Comparison of ENCODE assay signal across 29 mouse cellular contexts in the genomic region with DNA sequence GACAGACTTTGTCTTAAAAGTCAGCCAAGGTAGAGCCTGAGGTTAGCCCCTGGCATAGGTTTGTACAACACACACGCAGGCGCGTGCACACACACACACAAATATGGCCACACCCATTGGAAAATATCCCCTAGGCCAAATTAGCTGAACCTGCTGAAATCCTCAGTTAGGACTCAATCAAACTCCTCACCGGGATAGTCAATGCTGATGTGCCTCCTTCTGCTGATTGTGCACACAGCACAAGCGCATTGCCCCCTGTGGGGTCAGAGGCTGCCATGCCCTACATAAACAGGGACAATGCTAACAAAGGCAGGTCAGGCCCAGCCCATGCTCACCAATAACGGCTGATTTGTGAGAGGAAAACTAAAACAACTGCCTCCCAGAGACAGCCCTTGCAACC. TPM values are rescaled to one million over a fixed set of nuclear protein-coding genes. Genes with fewer than 3 reads are reported as not detected.
DNase-seq lines count a peak whose midpoint lies in the region; ATAC-seq lines count a peak whose summit lies in the region.
"Had no signal": no experiment of that assay in that cellular context is flagged by ENCODE, and none has a peak within 500 bp of the region (broad histone marks: within the 10 kb centered on the region; RNA-seq: fewer than 3 reads in every experiment).

No protein-coding gene starts in this region.

- H3K27ac ChIP-seq in hindbrain, embryonic 11.5 days (ENCODE audit: low read depth, low read length): no peak overlapping the region
- no peak overlapping the region for H3K27ac ChIP-seq in hindbrain, embryonic 12.5 days
- H3K27ac ChIP-seq in midbrain, embryonic 16.5 days (ENCODE audit: low read length): no peak overlapping the region
- H3K27ac ChIP-seq: heart, embryonic 13.5 days; liver, embryonic 14.5 days; macrophage had no signal

- peak; percentile 40 for DNase-seq in embryo, embryonic 10.5 days (ENCODE audit: low spot score)
- DNase-seq in embryo, embryonic 11 days: no peak
- peak; percentile 19 for DNase-seq in hindbrain, embryonic 11.5 days (ENCODE audit: low spot score)
- DNase-seq in R1 (ENCODE audit: low read depth, low spot score): peak; percentile 57
- no peak for DNase-seq in ovary, postnatal 10 days (ENCODE audit: low spot score)
- no peak for DNase-seq in spleen, postnatal 10 days (ENCODE audit: low spot score in 2 of 2)
- DNase-seq: adrenal gland, postnatal 25 days; cerebellum, adult 18-20 months; cerebellum, postnatal 10 days; heart, postnatal 10 days; kidney, adult 9 months; kidney, postnatal 10 days; layer of hippocampus, postnatal 36 days; liver; lung, adult 2 months; lung, postnatal 10 days; right cerebral cortex, postnatal 14 days; thymus, postnatal 14 days had no signal

- H3K4me3 ChIP-seq in hindbrain, embryonic 11.5 days (ENCODE audit: low read depth, low read length): no peak overlapping the region
- no peak overlapping the region for H3K4me3 ChIP-seq in hindbrain, embryonic 12.5 days
- H3K4me3 ChIP-seq in midbrain, embryonic 16.5 days (ENCODE audit: low read depth, low read length): no peak overlapping the region
- H3K4me3 ChIP-seq: erythroblast, embryonic 14.5 days; heart, embryonic 13.5 days had no signal

- ATAC-seq in hindbrain, embryonic 11.5 days (ENCODE audit: low FRiP score): peak; percentile 56; the same call in 1 of the 2 replicates
- no peak for ATAC-seq in hindbrain, embryonic 12.5 days (ENCODE audit: low FRiP score)
- 0 out of 2 replicates have a peak, but pooled peaks have one; percentile 51 for ATAC-seq in midbrain, embryonic 16.5 days
- ATAC-seq: forebrain, embryonic 16.5 days; intestine, postnatal 0 days; Patski had no signal

- no peaks in the 10 kb centered on the region for H3K27me3 ChIP-seq in hindbrain, embryonic 11.5 days (ENCODE audit: control insufficient read depth, insufficient read depth, low read length)
- no peaks in the 10 kb centered on the region for H3K27me3 ChIP-seq in hindbrain, embryonic 12.5 days
- no peaks in the 10 kb centered on the region for H3K27me3 ChIP-seq in midbrain, embryonic 16.5 days (ENCODE audit: control insufficient read depth, insufficient read depth, low read depth, low read length)
- H3K27me3 ChIP-seq: Patski had no signal

- H3K9me3 ChIP-seq in hindbrain, embryonic 11.5 days (ENCODE audit: control insufficient read depth, low read length): no peaks in the 10 kb centered on the region
- no peaks in the 10 kb centered on the region for H3K9me3 ChIP-seq in hindbrain, embryonic 12.5 days (replicated peaks)
- H3K9me3 ChIP-seq in midbrain, embryonic 16.5 days (replicated peaks; ENCODE audit: control insufficient read depth, low read length, poor library complexity, severe bottlenecking): no peaks in the 10 kb centered on the region
- H3K9me3 ChIP-seq: heart, embryonic 13.5 days had no signal

- H3K4me2 ChIP-seq in hindbrain, embryonic 11.5 days (replicated peaks; ENCODE audit: low read depth, low read length): no peak overlapping the region
- no peak overlapping the region for H3K4me2 ChIP-seq in hindbrain, embryonic 12.5 days (replicated peaks)
- H3K4me2 ChIP-seq in midbrain, embryonic 16.5 days (ENCODE audit: low read length): no peak overlapping the region
- H3K4me2 ChIP-seq: heart, embryonic 13.5 days had no signal

- H3K4me1 ChIP-seq in hindbrain, embryonic 11.5 days (replicated peaks; ENCODE audit: control insufficient read depth, insufficient read depth, low read length): no peaks in the 10 kb centered on the region; the same call in 1 of the 2 replicates
- peaks cover 10% of the 10 kb centered on the region for H3K4me1 ChIP-seq in hindbrain, embryonic 12.5 days
- peaks cover 3% of the 10 kb centered on the region; the same call in 1 of the 2 replicates for H3K4me1 ChIP-seq in midbrain, embryonic 16.5 days (ENCODE audit: control insufficient read depth, insufficient read depth, low read length)
- H3K4me1 ChIP-seq: heart, embryonic 13.5 days had no signal

- no peak overlapping the region for H3K9ac ChIP-seq in hindbrain, embryonic 11.5 days (ENCODE audit: low read depth, low read length)
- no peak overlapping the region for H3K9ac ChIP-seq in hindbrain, embryonic 12.5 days
- H3K9ac ChIP-seq in midbrain, embryonic 16.5 days (ENCODE audit: low read depth, low read length): no peak overlapping the region
- H3K9ac ChIP-seq: heart, embryonic 13.5 days; liver, embryonic 14.5 days had no signal

- H3K36me3 ChIP-seq in hindbrain, embryonic 11.5 days (ENCODE audit: control insufficient read depth, insufficient read depth, low read length): no peaks in the 10 kb centered on the region
- H3K36me3 ChIP-seq in hindbrain, embryonic 12.5 days: no peaks in the 10 kb centered on the region
- no peaks in the 10 kb centered on the region for H3K36me3 ChIP-seq in midbrain, embryonic 16.5 days (ENCODE audit: control insufficient read depth, insufficient read depth, low read length)
- H3K36me3 ChIP-seq: heart, embryonic 13.5 days had no signal

- WGBS in hindbrain, embryonic 11.5 days: 28% methylated on average over 6 of the region's 6 CpGs
- WGBS in hindbrain, embryonic 12.5 days: 20% methylated on average over 6 of the region's 6 CpGs
- 31% methylated on average over 6 of the region's 6 CpGs for WGBS in midbrain, embryonic 16.5 days

RNA-seq across cellular contexts. Expression of gene Cbln4, which starts 56.6 kb away (rescaled TPM):
- 3.8 and 4.1 TPM in 2 replicates for polyA plus RNA-seq in hindbrain, embryonic 11.5 days (2014; fragmentation: Nextera tagmentation; extraction: Ambion mirVana)
- 7.8 and 8.0 TPM in 2 replicates for polyA plus RNA-seq in hindbrain, embryonic 12.5 days (2016; fragmentation: Nextera tagmentation; extraction: Ambion mirVana)
- polyA plus RNA-seq in midbrain, embryonic 16.5 days (2015; fragmentation: Nextera tagmentation; extraction: Ambion mirVana): 49.8 and 64.9 TPM in 2 replicates
- polyA plus RNA-seq: gonadal fat pad, adult 2 months; lung, adult 2 months; macrophage; Patski; urinary bladder, adult 2 months had no signal

Comparison
In these comparisons a context has a peak if more than half of its experiments do, and no peak if none do; other contexts are left out.
1. DNase-seq: peak in embryo, embryonic 10.5 days (single experiment), hindbrain, embryonic 11.5 days (single experiment) and R1 (single experiment); none in embryo, embryonic 11 days (single experiment), ovary, postnatal 10 days (single experiment) and spleen, postnatal 10 days (0 of 2).